Mouse (Mus musculus) c-Kit-negative CD71-positive TER-119-positive erythroid progenitor cells, embryonic 14.5 days (primary cell): ENCODE data around the gene 2310057M21Rik.
A peak's percentile ranks its signal among the peaks of the same experiment; 100 is the strongest.
"Not testable (repeated sequence)": the region's sequence is repeated elsewhere in the genome, so short reads cannot be mapped to it uniquely, and the experiment has no call there.

Experiments
- DNase-seq: peaks from one replicate; pipeline ENCODE4 v3.0.0-alpha.2; 2013; ENCODE audit warnings: low read depth, low spot score

The 2310057M21Rik gene

DNA sequence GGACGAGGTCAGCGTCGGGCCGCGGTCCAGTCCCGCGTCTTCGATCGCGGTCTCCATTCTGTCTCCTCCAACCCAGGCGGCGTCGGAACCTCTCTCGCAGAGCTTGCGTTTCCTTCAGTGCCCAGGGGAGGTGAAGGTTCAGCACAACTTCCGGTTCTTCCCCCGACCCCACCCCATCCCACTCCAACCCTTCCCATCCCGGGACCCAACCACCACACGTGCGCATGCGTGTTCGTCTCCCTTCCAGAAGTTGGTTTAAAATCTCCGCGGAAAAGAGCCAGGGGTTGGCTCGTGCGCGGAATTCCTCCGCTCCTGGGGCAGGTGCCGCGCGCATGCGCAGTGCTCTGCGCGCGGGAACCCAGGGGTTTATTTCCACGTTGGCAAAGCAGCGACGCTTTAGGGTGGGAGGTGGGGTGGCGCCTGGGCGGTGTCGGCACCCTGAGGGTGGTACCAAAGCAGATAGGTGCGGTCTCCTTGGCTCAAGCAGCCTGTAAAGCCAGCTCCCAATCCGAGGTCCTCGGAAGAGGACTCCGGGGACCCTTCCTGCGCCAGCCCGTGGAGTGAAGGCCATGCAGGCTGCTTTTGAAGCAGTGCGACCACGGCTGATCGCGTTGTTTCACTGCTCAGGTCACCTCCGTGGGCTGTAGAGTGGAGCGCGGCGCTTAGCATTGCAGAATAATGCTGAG, at the start of gene 2310057M21Rik:
Gene 2310057M21Rik, minus strand, starts transcription at position 145 of the 686 bp plus-strand sequence.
- DNase-seq = peak; percentile 74

DNA sequence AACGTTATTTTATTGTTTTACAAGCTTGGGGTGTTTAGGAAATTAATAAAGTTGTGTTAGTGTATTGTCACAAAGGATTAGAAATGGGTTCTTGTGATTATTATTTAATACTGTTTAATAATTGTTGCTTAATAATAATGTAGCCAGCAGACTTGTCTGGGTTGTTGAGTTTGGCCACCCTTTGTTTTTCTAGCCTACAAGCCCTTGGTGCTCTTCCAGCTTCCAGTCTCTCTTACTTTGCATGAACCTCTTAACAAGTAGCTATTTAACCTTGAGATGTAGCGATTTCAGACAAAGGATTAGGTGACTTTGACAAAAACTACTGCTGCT, 49.3 kb upstream of the 2310057M21Rik start:
- DNase-seq = no peak

DNA sequence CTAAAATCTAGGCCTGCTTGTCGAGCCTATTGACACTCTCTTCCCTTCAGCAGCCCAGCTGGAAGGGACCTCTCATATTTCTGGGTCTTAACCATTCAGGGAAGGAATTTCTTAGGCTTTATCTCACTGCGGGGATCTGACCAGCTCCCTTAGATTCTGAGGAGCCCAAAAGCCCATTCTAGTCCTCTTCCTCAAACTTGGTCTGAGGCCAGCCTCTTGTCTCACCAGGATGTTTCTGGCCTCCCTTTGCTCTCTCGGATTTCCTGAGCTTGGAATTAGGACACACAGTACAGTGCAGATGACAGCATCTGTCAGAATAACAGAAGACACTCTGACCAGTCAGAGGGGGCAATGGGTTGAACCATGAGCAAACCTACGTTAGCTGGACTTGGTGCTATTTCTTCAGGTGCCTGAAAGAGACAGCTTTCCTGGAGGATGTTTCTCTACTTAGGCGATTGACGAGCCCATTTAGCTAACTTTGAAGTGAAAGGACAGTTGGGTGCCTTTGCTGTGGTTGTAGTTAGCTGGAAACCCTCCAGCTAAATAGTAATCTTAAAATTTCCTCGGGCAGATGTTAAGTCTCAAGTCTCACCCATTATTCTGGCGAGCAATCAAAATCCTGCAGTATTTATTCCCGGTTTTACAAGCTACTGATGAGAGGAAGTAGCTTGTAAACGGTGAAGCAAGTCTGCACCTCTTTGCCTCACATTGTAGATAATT, 48.8 kb upstream of the 2310057M21Rik start:
- no peak for DNase-seq

DNA sequence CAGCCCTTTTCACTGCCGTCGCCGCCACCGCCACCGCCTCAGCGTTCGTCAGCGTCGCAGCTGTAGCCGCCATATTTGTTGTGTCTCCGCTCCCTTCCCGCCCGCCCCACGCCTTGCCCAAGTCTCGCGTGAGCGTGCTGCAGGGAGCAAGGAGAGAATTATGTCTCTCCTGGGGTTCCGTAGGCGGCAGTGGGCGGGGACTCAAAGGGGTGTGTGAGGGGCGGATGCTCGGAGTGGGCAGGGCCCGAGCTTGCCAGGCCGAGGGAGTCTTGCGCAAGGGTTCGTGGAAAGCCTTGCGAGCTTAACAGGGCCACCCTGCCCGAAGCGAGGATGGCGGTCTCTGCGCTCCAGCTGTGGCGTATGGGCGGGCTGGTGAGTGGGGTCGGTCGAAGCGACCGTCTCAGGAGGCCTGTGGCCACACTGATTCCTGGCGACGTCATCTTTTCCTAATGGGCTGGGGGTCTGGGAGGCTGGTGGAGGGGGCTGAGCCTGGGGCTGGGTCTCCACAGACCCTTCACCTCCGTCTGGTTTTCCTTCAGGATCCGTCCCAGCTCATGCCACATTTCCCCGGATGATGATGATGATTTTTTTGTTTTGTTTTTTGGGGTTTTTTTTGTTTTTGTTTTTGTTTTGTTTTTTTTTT, 48.0 kb upstream of the 2310057M21Rik start, which contains the start of the genes Ikzf5 and Acadsb:
Gene Ikzf5, minus strand, starts transcription at position 106 of the 643 bp plus-strand sequence.
Gene Acadsb, plus strand, starts transcription at position 186 of the 643 bp plus-strand sequence.
- DNase-seq = peak; percentile 97

DNA sequence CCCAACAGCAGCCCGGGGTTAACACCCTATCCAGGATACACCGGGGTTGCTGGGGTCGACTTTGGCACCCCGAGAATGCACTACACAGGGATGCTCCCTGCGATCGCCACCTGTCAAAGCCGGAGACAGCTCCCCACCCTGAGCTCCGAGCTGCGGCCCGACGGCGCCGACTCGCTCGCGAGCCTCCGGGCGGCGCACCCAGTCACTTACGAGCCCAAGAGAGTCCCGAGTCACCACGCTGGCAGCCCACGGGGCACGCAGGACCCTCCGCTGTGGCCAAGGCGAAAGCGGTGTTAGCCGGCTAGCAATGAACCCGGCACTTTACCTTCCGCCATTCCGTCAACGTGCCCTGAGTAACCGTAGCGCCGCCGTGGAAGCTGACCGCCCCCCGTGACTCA, 47.4 kb upstream of the 2310057M21Rik start:
- peak; percentile 34 for DNase-seq

DNA sequence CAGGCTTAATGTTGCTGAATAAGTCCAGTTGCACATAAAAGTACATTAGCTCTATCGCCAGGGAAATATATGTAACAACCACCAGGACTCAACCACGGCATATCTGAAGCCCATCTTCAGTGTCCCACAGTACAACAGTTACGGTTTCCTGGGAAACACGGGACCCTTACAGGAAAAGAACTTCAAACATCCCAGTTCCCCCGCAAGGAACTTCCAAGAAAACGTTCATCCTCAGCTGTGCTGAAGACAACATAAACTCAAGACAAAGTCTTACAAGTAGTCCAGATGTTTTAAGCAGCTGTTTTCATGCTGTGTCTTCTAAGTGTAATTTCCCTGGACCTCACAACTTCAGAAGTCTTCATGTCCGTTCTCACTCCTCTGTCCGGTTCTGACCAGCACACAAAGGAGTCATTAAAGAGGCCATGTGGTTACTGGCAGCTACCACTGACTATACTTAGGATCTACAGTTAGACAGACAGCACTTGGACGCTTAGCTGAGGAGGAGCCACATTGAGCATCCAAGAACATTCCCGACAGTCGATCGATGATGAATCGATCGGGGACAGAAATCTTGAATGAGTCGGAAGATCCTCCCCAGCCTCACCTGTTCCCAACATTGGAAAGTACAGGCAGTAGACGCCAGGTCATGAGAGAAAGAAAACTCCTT, 46.9 kb upstream of the 2310057M21Rik start:
- peak; percentile 35 for DNase-seq

DNA sequence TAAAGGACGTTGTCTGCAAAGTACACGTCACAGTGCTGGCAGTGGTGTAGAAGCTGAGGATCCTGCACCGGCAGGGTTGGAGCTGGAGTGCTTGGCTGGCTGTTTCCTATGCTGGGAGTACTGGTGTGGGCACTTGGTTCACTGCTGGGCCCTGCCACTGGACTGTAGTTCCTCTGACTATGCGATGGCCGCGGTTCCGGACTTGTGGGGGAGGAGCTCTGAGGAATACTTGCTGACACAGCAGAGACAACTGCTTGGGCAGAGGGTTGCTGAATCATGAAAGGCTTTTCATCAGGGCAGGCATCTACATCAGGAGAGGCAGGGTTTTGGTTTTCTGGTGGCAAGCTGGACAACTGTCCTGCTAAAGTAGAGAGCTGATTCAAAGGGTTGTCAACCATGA, 29.2 kb upstream of the 2310057M21Rik start:
- not testable (repeated sequence) for DNase-seq

DNA sequence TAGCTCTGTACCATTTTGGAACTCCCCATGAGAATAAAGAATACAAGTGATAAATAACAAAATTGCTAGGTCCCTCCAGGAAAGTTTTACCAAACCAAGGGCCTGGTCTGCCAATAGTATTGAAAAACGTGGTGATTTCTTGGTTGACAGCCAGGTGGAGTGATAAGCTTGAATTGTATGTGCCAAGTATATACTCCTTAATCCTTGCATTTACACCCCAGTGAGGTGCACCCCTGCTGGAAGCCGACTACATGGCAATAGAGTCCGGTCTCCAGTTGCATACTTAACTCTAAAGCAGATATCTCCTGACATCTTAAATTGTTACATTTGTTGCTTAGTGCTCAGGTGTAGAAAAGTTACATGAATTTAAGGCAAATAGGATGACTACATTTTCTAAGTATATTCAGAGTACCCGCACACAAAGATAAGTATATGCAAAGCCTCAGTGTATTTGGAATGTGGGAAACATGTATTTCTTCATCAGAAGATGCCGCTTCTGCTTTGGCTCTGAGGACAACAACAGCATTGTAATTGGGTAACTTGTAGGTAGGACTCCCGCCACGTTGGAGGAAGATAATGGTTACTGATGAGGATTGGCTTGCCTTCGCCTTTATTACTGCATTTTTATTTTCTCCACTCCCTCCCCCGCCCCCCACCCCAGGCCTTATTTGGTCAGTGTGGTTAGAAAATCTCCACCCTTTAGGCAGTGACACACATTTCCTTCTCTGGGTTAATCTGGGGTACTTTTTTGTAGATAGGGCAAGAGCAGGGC, 9.5 kb upstream of the 2310057M21Rik start:
- no peak for DNase-seq

DNA sequence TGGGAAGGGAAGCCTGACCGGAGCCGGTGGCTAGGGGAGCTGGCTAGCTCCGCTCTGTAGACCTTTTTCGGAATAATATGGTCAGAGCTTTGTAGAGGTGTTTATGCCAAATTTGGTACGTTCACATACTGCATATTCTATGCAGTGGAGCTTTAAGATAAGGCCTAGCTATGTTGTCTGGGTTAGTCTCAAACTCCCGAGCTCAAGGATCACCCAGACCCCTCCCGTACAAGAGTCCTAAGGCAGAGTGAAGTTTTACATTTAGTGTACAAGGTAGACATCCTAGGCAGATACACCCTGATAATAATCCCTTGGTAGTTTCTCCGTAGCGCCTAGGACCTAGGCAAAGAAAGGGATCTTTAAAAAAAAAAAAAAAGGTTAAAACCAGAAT, 8.9 kb upstream of the 2310057M21Rik start:
- DNase-seq = no peak

DNA sequence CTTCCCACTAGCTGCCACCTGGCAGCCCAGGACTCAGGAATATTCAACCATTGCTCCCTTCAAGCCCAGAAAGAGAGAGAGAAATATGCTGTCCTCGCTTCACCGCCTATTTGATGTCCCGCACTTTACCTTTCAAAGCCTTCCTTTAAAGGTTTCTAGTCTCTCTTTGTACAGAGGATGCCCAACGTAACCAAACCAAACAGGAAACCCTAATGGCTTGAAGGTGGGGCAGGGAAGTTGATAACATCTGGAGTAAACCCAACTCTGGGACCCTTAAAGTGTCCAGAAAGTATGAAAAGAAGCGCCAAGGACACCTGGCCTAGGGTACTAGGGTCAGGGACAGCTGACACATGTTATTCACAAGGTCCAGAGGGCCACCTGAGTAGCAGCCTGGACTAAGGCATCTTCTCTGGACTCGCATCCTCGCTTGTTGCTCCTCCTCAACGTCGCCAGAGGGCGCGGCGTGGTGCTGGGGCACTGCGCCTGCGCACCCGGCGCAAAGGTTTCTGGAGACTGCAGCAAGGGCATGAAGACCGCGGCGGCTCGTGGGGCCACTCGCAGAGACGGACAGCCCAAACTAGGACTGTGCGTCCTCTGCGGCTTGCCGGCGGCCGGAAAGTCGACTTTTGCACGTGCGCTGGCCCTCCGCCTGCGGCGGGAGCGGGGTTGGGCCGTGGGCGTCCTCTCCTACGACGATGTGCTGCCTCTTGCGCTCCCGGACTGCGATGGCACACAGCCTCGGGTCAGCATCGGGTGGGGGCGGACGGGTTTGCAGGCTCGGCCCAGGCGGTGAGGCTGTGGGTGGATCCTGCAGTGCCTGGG, 8.3 kb upstream of the 2310057M21Rik start, which contains the start of gene Pstk:
Gene Pstk, plus strand, starts transcription at position 494 of the 822 bp plus-strand sequence.
- DNase-seq = peak; percentile 82

DNA sequence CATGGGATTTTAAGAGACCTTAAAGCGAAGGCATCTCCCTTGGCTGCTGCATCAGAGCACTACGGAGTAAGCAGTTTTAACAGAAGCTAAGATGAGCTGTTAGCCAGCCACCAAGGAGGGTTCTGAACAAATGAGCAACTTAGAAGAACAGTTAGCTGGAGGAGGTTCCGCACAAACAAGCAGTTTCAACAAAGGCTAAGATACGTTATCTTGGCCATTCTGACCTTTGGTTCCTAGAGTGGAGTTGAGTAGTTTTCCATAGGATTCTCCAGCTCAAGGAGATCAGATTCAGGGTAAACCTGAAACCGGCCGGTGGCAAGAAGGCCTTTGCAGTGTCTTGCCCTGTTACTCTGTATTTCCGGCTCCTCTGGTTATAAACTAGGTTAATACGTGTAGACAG, 1.6 kb upstream of the 2310057M21Rik start:
- no peak for DNase-seq

DNA sequence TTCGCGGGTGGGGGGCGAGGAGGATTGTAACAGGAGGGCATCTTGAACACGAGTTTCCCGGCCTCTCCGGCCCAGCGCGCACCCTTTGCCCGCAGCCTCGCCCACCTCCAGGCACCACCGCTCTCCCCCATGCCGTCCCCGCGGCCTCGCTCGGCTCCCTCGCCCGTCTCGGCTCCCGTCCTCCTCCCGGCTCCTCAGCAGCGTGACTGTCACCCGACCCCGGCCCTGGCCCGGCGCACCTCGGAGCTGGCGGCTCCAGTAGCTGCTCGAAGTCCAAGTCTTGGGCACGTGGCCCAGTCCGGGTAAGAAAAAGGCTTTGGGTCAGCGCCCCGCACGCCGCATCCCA, 317 bp downstream of the 2310057M21Rik start:
- DNase-seq = no peak

DNA sequence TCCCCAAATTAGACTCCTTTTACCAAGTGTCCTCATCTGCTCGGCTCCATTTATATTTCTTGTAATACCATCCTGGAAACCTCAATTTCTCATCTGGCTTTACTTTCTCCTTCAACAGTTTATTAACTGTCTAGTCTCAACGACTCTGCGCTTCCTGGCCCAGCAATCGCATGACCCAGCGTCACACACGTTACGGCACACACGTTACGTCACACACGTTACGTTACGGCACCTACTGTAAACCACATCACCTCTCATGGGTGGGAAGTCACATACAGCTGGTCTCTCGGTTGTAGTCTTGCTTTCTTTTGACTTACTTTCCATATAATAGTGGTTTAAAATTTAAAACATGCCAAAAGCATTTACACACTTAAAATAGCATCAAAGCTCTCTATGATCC, 6.5 kb downstream of the 2310057M21Rik start:
- DNase-seq = no peak

DNA sequence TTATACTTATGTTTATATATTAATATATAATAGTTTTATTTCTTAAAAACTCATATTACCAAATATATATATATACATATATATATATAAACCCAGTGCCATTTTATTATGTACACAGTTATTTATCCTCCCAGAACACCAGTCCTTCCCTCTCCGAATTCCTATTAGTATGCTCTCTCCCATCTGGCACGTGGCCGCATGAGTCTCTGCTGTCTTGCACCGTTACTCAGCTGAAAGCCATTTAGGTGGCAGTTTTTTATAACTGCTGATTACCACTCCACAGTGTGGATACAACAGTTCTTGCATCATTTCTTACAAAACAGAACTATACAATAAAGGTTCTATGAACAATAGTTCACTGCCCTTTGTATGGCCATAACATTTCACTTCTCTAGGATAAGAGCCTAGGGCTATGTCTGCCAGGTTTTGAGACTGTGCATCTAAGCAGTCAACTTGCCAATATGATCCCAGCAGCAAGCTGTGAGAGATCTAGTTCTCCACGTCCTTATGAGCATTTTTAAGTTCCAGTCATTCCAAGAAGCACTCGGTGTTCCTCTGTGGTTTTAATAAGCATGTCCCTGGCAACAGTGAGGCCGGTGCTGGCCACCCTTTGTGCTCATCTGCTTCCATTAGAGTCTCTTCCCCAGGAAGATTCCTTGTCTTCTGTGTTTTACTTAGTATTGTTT, 16.6 kb downstream of the 2310057M21Rik start:
- DNase-seq = no peak

DNA sequence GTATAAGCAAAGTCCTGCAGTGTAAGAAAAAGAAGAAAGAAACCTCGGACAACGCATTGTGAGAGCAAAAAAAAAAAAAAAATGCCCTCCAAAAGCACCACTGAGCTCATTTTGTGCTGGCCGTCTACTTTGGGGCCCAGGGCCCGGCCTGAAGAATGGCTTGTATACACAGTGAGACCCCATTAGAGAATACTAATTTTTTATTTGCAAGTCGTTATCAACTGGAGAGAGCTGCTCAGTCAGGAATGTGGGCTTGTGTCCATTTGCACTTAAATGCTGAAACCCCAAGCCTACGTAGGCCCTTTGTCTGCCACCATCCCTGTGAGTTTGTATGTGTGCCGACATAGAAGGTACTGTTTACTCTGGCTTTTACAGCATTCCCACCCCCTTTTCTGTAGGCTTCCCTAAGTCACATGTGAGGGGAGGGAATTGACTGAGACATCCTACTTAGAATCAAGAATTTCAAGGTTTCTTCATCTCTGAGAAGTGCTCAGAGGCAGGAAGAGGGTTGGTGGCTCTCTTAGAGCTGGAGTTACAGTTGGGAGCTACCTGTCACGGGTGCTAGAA, 25.0 kb downstream of the 2310057M21Rik start:
- DNase-seq = no peak

DNA sequence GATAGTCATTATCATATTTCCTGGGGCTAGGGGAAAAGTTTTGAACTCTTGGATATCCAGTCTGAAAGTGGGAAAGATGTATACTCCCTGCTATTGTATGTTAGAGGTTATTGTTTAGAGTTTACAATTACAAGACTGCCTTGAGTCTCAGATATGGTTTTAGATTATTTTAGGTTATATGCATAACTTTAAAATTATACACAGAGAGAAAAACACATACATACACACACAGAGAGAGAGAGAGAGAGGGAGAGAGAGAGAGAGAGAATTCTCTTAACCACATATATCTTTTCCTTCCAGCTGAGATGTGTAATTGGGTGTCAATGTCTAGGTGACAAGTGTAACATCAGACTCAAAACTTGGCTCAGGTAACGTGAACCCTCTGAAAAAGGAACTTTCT, 29.0 kb downstream of the 2310057M21Rik start, which contains the start of gene Fam24a:
Gene Fam24a, plus strand, starts transcription at position 301 of the 400 bp plus-strand sequence.
- no peak for DNase-seq

DNA sequence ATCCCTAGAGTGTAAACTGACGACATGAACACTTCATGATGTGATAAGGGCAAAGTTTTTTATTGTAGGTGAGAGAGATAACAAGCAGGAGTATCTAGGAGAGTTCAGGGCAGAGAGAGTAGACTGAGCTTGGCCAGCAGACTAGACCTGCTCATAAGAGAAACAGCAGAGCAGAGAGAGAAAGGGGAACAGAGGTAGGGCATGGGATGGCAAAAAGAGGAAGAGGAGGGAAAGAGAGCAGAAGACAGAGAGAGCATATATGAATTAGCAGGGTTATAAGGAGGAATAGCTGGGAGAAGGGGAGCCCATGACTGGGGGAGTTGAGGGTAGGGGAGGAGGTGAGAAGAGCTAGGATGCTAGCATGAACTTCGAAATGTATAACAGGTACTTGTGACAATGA, 30.9 kb downstream of the 2310057M21Rik start:
- no peak for DNase-seq

DNA sequence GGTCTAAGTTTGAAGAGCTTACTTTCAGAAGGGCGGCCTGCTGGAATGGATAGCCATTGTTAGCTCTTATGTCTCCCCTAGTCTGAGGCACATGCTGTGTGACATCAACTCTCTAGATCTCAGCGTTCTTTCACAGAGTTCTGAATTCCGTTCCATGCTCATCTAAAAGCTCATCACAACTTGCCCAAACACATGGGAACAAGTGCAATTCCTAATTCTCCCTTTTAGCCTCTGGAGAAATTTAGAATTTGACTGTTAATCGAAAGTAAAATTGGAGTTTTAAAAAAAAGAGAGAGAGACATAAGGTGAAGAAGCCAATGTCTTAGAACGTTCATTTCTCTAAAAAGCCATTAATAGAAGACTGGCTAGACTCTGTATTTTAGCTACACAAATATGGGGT, 33.1 kb downstream of the 2310057M21Rik start, which contains the start of gene Fam24b:
Gene Fam24b, minus strand, starts transcription at position 101 of the 400 bp plus-strand sequence.
- DNase-seq = no peak

DNA sequence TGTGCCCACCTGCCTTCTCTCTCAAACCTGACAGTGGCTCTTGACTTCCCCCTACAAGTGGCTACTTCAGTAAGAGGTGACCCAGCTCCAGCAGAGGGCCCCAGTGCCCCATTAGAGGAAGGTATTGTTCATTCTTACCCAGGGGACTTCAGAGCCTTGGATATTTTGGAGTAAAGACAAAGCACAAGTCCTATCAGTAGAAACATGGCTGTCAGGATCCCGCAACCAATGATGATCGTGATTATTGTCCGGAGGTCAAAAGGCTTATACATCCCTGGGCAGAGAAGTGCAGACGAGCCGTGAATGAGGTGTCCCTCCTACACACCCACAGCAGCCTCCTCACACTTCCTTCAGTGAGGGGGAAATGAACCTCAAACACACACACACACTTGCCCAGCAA, 35.5 kb downstream of the 2310057M21Rik start:
- DNase-seq = no peak
